In genomic region chr14:46571841-46572240, GRCm38 (mm10) we compare ENCODE assay signal across 27 mouse cellular contexts.
DNase-seq lines count a peak whose midpoint lies in the region; ATAC-seq and TF ChIP-seq lines count a peak whose summit lies in the region.
"Had no signal": no experiment of that assay in that cellular context is flagged by ENCODE, and none has a peak within 500 bp of the region (broad histone marks: within the 10 kb centered on the region; RNA-seq: fewer than 3 reads in every experiment).

No protein-coding gene starts in this region.

- H3K27me3 ChIP-seq in liver, embryonic 13.5 days = no peaks in the 10 kb centered on the region
- H3K27me3 ChIP-seq in liver, postnatal 0 days (ENCODE audit: insufficient read depth, low read length) = no peaks in the 10 kb centered on the region
- H3K27me3 ChIP-seq in limb, embryonic 10.5 days (ENCODE audit: low read depth, poor library complexity, severe bottlenecking) = peaks cover 9% of the 10 kb centered on the region
- H3K27me3 ChIP-seq in midbrain, postnatal 0 days (ENCODE audit: insufficient read depth, low read length) = no peaks in the 10 kb centered on the region
- H3K27me3 ChIP-seq: heart, embryonic 12.5 days; liver, embryonic 15.5 days; neural tube, embryonic 13.5 days had no signal

- no peak for ATAC-seq in liver, embryonic 13.5 days (ENCODE audit: low read depth)
- no peak for ATAC-seq in liver, postnatal 0 days
- ATAC-seq in midbrain, postnatal 0 days (ENCODE audit: low FRiP score) = peak; percentile 82
- no peak for ATAC-seq in megakaryocyte-erythroid progenitor cell, adult 5-6 weeks (replicated peaks; ENCODE audit: low FRiP score, low TSS enrichment, poor library complexity, severe bottlenecking)
- ATAC-seq: intestine, embryonic 16.5 days had no signal

- WGBS in liver, embryonic 13.5 days (ENCODE audit: insufficient replicate concordance) = 88% methylated on average over 1 of the region's 1 CpGs
- 85% methylated on average over 1 of the region's 1 CpGs for WGBS in liver, postnatal 0 days (ENCODE audit: insufficient replicate concordance)
- WGBS in limb, embryonic 10.5 days = 83% methylated on average over 1 of the region's 1 CpGs
- WGBS in midbrain, postnatal 0 days = 36% methylated on average over 1 of the region's 1 CpGs

- no peak overlapping the region for H3K9ac ChIP-seq in liver, embryonic 13.5 days
- H3K9ac ChIP-seq in liver, postnatal 0 days (replicated peaks) = no peak overlapping the region
- H3K9ac ChIP-seq in midbrain, postnatal 0 days (replicated peaks; ENCODE audit: low read length, poor library complexity, severe bottlenecking) = no peak overlapping the region
- H3K9ac ChIP-seq: heart, embryonic 12.5 days; hindbrain, embryonic 14.5 days; limb, embryonic 13.5 days; liver, embryonic 15.5 days; neural tube, embryonic 13.5 days had no signal

- peak; percentile 53 for DNase-seq in heart, adult 11 months
- no peak for DNase-seq in heart, postnatal 14 days
- DNase-seq in liver, embryonic 13.5 days = no peak
- DNase-seq in liver, postnatal 0 days = no peak
- DNase-seq in limb, embryonic 10.5 days (ENCODE audit: low spot score) = no peak
- peak; percentile 42 for DNase-seq in midbrain, postnatal 0 days (ENCODE audit: low spot score)
- DNase-seq: adrenal gland, adult 8-10 months; cerebellum, adult 11 months; cerebellum, adult 9-11 months; gastrocnemius, postnatal 14 days; heart, adult 18-20 months; heart, postnatal 10 days; kidney, postnatal 25 days; lung, postnatal 4 days; retina, postnatal 1 day; right cerebral cortex, postnatal 4 days; thymus, postnatal 25 days had no signal

- TF ChIP-seq EP300 in liver, postnatal 0 days (IDR thresholded peaks at IDR 0.05; ENCODE audit: low read depth) = no peak

- H3K4me2 ChIP-seq in liver, embryonic 13.5 days = no peak overlapping the region
- H3K4me2 ChIP-seq in liver, postnatal 0 days (ENCODE audit: low read depth, low read length) = no peak overlapping the region
- H3K4me2 ChIP-seq in midbrain, postnatal 0 days (ENCODE audit: low read depth, low read length, poor library complexity, severe bottlenecking) = no peak overlapping the region
- H3K4me2 ChIP-seq: heart, embryonic 12.5 days; hindbrain, embryonic 14.5 days; limb, embryonic 13.5 days; liver, embryonic 15.5 days; neural tube, embryonic 13.5 days had no signal

- intact Hi-C loops in heart, postnatal 14 days (cut with DNase I) = no loop called here

- no peak overlapping the region for H3K4me3 ChIP-seq in liver, embryonic 13.5 days (replicated peaks)
- H3K4me3 ChIP-seq in liver, postnatal 0 days (ENCODE audit: low read depth, low read length) = no peak overlapping the region
- no peak overlapping the region for H3K4me3 ChIP-seq in limb, embryonic 10.5 days
- no peak overlapping the region for H3K4me3 ChIP-seq in midbrain, postnatal 0 days (ENCODE audit: low read depth, low read length)
- H3K4me3 ChIP-seq: embryonic facial prominence, embryonic 10.5 days; heart, embryonic 12.5 days; layer of hippocampus, adult 2 months; limb, embryonic 13.5 days; liver, embryonic 15.5 days; myocyte; neural tube, embryonic 13.5 days had no signal

- peak overlapping the region; percentile 63 for H3K27ac ChIP-seq in liver, embryonic 13.5 days
- H3K27ac ChIP-seq in liver, postnatal 0 days (ENCODE audit: low read depth) = no peak overlapping the region
- peak overlapping the region; percentile 21; the same call in 1 of the 2 replicates for H3K27ac ChIP-seq in limb, embryonic 10.5 days
- no peak overlapping the region for H3K27ac ChIP-seq in midbrain, postnatal 0 days (ENCODE audit: low read depth, low read length)
- H3K27ac ChIP-seq: embryonic facial prominence, embryonic 10.5 days; hindbrain, embryonic 14.5 days; layer of hippocampus, adult 2 months; limb, embryonic 13.5 days; neural tube, embryonic 13.5 days had no signal

- no peak for TF ChIP-seq CTCF in liver, postnatal 0 days (IDR thresholded peaks at IDR 0.05; ENCODE audit: low read depth)
- TF ChIP-seq CTCF in midbrain, postnatal 0 days (IDR thresholded peaks at IDR 0.05) = no peak

- peaks cover 65% of the 10 kb centered on the region for H3K4me1 ChIP-seq in liver, embryonic 13.5 days (replicated peaks)
- peaks cover 4% of the 10 kb centered on the region; the same call in 1 of the 2 replicates for H3K4me1 ChIP-seq in liver, postnatal 0 days (ENCODE audit: insufficient read depth)
- H3K4me1 ChIP-seq in limb, embryonic 10.5 days = peaks cover 66% of the 10 kb centered on the region
- no peaks in the 10 kb centered on the region for H3K4me1 ChIP-seq in midbrain, postnatal 0 days (ENCODE audit: insufficient read depth, low read length)

- no peaks in the 10 kb centered on the region for H3K9me3 ChIP-seq in liver, embryonic 13.5 days (replicated peaks)
- H3K9me3 ChIP-seq in liver, postnatal 0 days (ENCODE audit: low read length) = no peaks in the 10 kb centered on the region
- H3K9me3 ChIP-seq in limb, embryonic 10.5 days (replicated peaks) = no peaks in the 10 kb centered on the region
- H3K9me3 ChIP-seq in midbrain, postnatal 0 days (ENCODE audit: low read length) = no peaks in the 10 kb centered on the region
- H3K9me3 ChIP-seq: embryonic facial prominence, embryonic 10.5 days; heart, embryonic 12.5 days; limb, embryonic 13.5 days; liver, embryonic 15.5 days; neural tube, embryonic 13.5 days had no signal

- H3K36me3 ChIP-seq in liver, embryonic 13.5 days = no peaks in the 10 kb centered on the region
- H3K36me3 ChIP-seq in liver, postnatal 0 days (replicated peaks; ENCODE audit: insufficient read depth, low read length) = no peaks in the 10 kb centered on the region
- H3K36me3 ChIP-seq in limb, embryonic 10.5 days = no peaks in the 10 kb centered on the region
- H3K36me3 ChIP-seq in midbrain, postnatal 0 days (ENCODE audit: insufficient read depth, low read length) = no peaks in the 10 kb centered on the region
- H3K36me3 ChIP-seq: embryonic facial prominence, embryonic 10.5 days; heart, embryonic 12.5 days; limb, embryonic 13.5 days; liver, embryonic 15.5 days; neural tube, embryonic 13.5 days had no signal

Comparison
In these comparisons a context has a peak if more than half of its experiments do, and no peak if none do; other contexts are left out.
1. DNase-seq: peak in heart, adult 11 months (single experiment) and midbrain, postnatal 0 days (single experiment); none in heart, postnatal 14 days (0 of 2), liver, embryonic 13.5 days (single experiment), liver, postnatal 0 days (single experiment) and limb, embryonic 10.5 days (single experiment).
2. H3K27ac ChIP-seq: peak in liver, embryonic 13.5 days (single experiment) and limb, embryonic 10.5 days (single experiment); none in liver, postnatal 0 days (single experiment) and midbrain, postnatal 0 days (single experiment).